Mouse (Mus musculus) embryonic facial prominence, embryonic 11.5 days (tissue): ENCODE results near the gene Ceacam16. TPM values are rescaled to one million over a fixed set of nuclear protein-coding genes. Genes with fewer than 3 reads are reported as not detected.

ENCODE experiments used
- ATAC-seq: fragments of 200-750 bp; cut with Nextera tagmentation; replicated peaks from 2 replicates; pipeline ENCODE4 v1.8.0; 2017; ENCODE audit warnings: low read depth; ENCODE audit not compliant: insufficient number of reproducible peaks, low FRiP score, low TSS enrichment
- DNase-seq: peaks from one replicate; pipeline ENCODE4 v3.0.0-alpha.2; 2015; ENCODE audit warnings: low spot score
- H3K27ac ChIP-seq: fragments of 300-500 bp; sonication (generic); replicated peaks from 2 replicates; pipeline ENCODE4 v1.5.1; 2014; ENCODE audit warnings: mild to moderate bottlenecking, low read depth, low read length, control low read depth
- H3K27me3 ChIP-seq: fragments of 300-500 bp; sonication (generic); 2 replicates; pipeline ENCODE4 v1.6.1; 2014; ENCODE audit warnings: mild to moderate bottlenecking, low read length, moderate library complexity, mixed read lengths; ENCODE audit not compliant: control insufficient read depth, insufficient read depth
- H3K36me3 ChIP-seq: fragments of 300-500 bp; sonication (generic); replicated peaks from 2 replicates; pipeline ENCODE4 v1.6.1; 2014; ENCODE audit warnings: low read depth, mild to moderate bottlenecking, low read length, moderate library complexity, mixed read lengths; ENCODE audit not compliant: control insufficient read depth, insufficient read depth
- H3K4me1 ChIP-seq: fragments of 300-500 bp; sonication (generic); 2 replicates; pipeline ENCODE4 v1.6.1; 2014; ENCODE audit warnings: low read length, mixed read lengths; ENCODE audit not compliant: control insufficient read depth, insufficient read depth
- H3K4me2 ChIP-seq: fragments of 300-500 bp; sonication (generic); 2 replicates; pipeline ENCODE4 v1.6.1; 2014; ENCODE audit warnings: low read depth, mild to moderate bottlenecking, control low read depth, low read length, moderate library complexity
- H3K4me3 ChIP-seq: fragments of 300-500 bp; sonication (generic); 2 replicates; pipeline ENCODE4 v1.5.1; 2014; ENCODE audit warnings: low read depth, low read length, control low read depth
- H3K9ac ChIP-seq: fragments of 300-500 bp; sonication (generic); replicated peaks from 2 replicates; pipeline ENCODE4 v1.6.1; 2014; ENCODE audit warnings: mild to moderate bottlenecking, control low read depth, low read length
- H3K9me3 ChIP-seq: fragments of 300-500 bp; sonication (generic); replicated peaks from 2 replicates; pipeline ENCODE4 v1.6.1; 2016; ENCODE audit warnings: mild to moderate bottlenecking, low read length, inconsistent platforms, mixed read lengths; ENCODE audit not compliant: control insufficient read depth
- WGBS: fragments of 180-500 bp; shearing (Covaris S2); extraction: QIAGEN DNeasy Blood & Tissue Kit; methylation state at CpG from one replicate; pipeline ENCODE4 v1.1.7; 2014; 5-methylcytosine and 5-hydroxymethylcytosine counted together
- polyA plus RNA-seq: library from polyadenylated mRNA; unstranded; fragments of >200 nt; fragmentation: Nextera tagmentation; extraction: Ambion mirVana; gene quantifications from 2 replicates; pipeline ENCODE4 v1.2.1, GENCODE M21; 2014

Gene Ceacam16
- polyA plus RNA-seq, 1 experiment from 2014 or later, result not detected

DNA sequence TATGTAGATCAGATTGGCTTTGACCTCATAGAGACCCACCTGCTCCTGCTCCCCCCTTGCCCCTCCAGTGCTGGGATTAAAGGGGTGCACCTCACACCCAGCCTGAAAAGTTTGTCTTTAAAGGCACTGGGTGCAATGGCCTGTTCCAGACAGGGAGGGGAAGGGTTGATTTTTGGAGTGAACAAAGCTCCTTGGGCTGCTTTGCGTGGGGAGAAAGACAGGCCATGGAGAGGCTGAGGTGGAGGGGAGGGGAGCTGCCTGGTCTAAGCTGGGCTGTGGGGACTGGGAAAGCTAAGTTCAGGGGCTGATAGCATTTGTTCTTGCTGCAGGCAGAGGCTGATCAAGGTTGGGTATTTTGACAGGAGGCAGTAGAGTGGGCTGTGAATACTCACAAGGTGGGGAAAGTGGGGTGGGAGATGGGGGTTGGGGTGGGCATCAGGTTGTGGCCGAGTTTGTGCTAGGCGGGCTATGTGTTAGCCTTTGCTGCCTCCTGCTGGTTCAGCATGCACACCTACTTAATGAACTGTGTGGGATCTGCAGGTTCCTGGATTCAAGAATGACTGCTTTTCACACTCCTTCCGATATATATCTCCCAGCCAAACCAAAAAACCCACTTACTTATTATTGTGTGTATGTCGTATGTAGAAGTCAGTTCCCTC is 11.0 kb upstream of the Ceacam16 start:
- peak; percentile 43 for DNase-seq
- no peak overlapping the region for H3K27ac ChIP-seq
- no peaks in the 10 kb centered on the region for H3K36me3 ChIP-seq

GRCm38 (mm10) chr7:19871137-19871621 is 10.1 kb upstream of the Ceacam16 start:
- no peak overlapping the region for H3K4me3 ChIP-seq
- no peaks in the 10 kb centered on the region for H3K36me3 ChIP-seq
- H3K9me3 ChIP-seq, result no peaks in the 10 kb centered on the region
- H3K4me1 ChIP-seq, result no peaks in the 10 kb centered on the region
- ATAC-seq (no peak), DNase-seq (no peak)
- H3K4me2 ChIP-seq, result no peak overlapping the region
- 50% methylated on average over 10 of the region's 10 CpGs for WGBS
- no peak overlapping the region for H3K27ac ChIP-seq
- H3K27me3 ChIP-seq, result no peaks in the 10 kb centered on the region
- H3K9ac ChIP-seq, result no peak overlapping the region

More for the DNA sequence above, 11.0 kb upstream of the Ceacam16 start:
- no peaks in the 10 kb centered on the region for H3K27me3 ChIP-seq
- WGBS, result 40% methylated on average over 5 of the region's 5 CpGs
- no peak; the same call in 1 of the 2 replicates for ATAC-seq
- H3K9me3 ChIP-seq, result no peaks in the 10 kb centered on the region
- no peak overlapping the region for H3K4me3 ChIP-seq
- no peak overlapping the region for H3K4me2 ChIP-seq
- H3K4me1 ChIP-seq, result no peaks in the 10 kb centered on the region
- H3K9ac ChIP-seq, result no peak overlapping the region

DNA sequence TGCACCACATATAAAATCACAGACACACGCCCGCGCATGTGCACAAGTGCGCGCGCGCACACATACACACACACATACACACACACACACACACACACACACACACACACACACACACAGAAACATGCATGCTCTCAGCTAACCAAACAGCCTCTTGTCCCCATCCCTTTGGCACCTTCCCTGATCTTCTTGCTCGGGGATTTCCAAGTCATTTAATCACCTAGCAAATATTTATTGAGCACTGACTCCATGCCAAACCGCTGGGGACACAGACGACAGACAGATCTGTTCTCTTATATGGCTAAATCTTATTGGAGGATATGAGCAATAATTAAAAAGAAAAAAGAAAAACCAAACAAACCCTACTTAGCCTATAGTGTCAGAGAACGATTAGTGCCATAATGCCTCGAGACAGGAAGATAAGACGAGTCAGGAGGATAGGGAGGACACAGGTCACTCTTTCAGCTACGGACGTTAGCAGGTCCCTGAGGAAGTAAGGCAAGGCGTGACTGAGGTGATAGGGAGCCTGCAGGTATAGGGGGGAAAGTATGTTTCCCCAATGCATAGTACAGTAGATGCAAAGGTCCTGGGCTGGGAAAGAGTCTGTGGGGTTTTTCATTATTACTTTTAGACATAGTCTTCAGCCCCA is 6.8 kb upstream of the Ceacam16 start:
- H3K4me2 ChIP-seq, result no peak overlapping the region
- DNase-seq, result no peak
- H3K4me3 ChIP-seq, result no peak overlapping the region
- no peak overlapping the region for H3K9ac ChIP-seq
- H3K36me3 ChIP-seq, result no peaks in the 10 kb centered on the region
- no peaks in the 10 kb centered on the region for H3K27me3 ChIP-seq
- 88% methylated on average over 16 of the region's 16 CpGs for WGBS
- ATAC-seq, result no peak
- H3K4me1 ChIP-seq, result no peaks in the 10 kb centered on the region
- H3K27ac ChIP-seq, result no peak overlapping the region
- H3K9me3 ChIP-seq, result no peaks in the 10 kb centered on the region

- H3K9ac ChIP-seq, result no peak overlapping the region
- no peaks in the 10 kb centered on the region for H3K9me3 ChIP-seq
- no peak for ATAC-seq
- no peaks in the 10 kb centered on the region for H3K27me3 ChIP-seq
- H3K4me3 ChIP-seq, result no peak overlapping the region
- no peak for DNase-seq
- H3K4me2 ChIP-seq, result no peak overlapping the region
- H3K4me1 ChIP-seq, result no peaks in the 10 kb centered on the region
- WGBS, result 89% methylated on average over 6 of the region's 6 CpGs
- no peak overlapping the region for H3K27ac ChIP-seq
- no peaks in the 10 kb centered on the region for H3K36me3 ChIP-seq
Observed at GRCm38 (mm10) chr7:19866490-19866889, 5.4 kb upstream of the Ceacam16 start.

- Histone ChIP-seq H3K36me3 (no peaks in the 10 kb centered on the region), H3K4me1 (no peaks in the 10 kb centered on the region), H3K27me3 (no peaks in the 10 kb centered on the region), H3K4me2 (no peak overlapping the region), H3K4me3 (no peak overlapping the region), H3K9ac (no peak overlapping the region), H3K27ac (no peak overlapping the region), H3K9me3 (no peaks in the 10 kb centered on the region)
- 77% methylated on average over 8 of the region's 8 CpGs for WGBS
- ATAC-seq, result no peak
- DNase-seq, result no peak
Observed at GRCm38 (mm10) chr7:19865246-19866036, 4.3 kb upstream of the Ceacam16 start.

DNA sequence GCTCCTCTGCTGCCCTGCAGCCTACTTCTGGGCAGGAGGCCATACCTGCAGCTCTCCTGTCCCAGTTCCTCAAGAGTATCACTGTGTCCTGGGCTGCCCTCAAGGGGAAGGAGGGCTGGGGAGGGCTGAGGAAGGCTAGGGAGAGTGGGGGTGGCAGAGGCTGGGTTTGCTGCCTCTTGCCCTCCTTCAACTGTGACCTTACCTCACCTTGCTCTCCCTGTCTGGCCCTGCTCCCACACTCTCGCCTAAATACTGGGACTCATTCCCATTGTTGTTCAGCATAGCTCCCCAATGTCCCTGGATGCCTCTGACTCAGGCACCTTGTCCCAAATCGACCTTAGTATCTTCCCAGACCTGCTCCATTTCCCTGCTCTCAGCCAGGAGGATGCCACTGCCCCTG is 3.1 kb upstream of the Ceacam16 start:
- WGBS, result 57% methylated on average over 2 of the region's 2 CpGs

GRCm38 (mm10) chr7:19859740-19860139 is 1.4 kb downstream of the Ceacam16 start:
- H3K9ac ChIP-seq, result no peak overlapping the region
- 77% methylated on average over 10 of the region's 10 CpGs for WGBS
- no peak overlapping the region for H3K4me3 ChIP-seq
- no peak for ATAC-seq
- H3K36me3 ChIP-seq, result no peaks in the 10 kb centered on the region
- DNase-seq, result no peak
- no peaks in the 10 kb centered on the region for H3K27me3 ChIP-seq
- H3K27ac ChIP-seq, result no peak overlapping the region
- no peak overlapping the region for H3K4me2 ChIP-seq
- H3K9me3 ChIP-seq, result no peaks in the 10 kb centered on the region
- no peaks in the 10 kb centered on the region for H3K4me1 ChIP-seq

More for the DNA sequence above, 3.1 kb upstream of the Ceacam16 start:
- Histone ChIP-seq H3K36me3 (no peaks in the 10 kb centered on the region), H3K4me3 (no peak overlapping the region), H3K4me1 (no peaks in the 10 kb centered on the region), H3K27me3 (no peaks in the 10 kb centered on the region), H3K9ac (no peak overlapping the region), H3K9me3 (no peaks in the 10 kb centered on the region), H3K27ac (no peak overlapping the region), H3K4me2 (no peak overlapping the region)
- no peak for DNase-seq
- no peak for ATAC-seq
